Mouse (Mus musculus) testis, postnatal 14 days (tissue): ENCODE data around the gene Jak3.
"Not testable (repeated sequence)": the region's sequence is repeated elsewhere in the genome, so short reads cannot be mapped to it uniquely, and the experiment has no call there.

Experiments used
- DNase-seq: peaks from one replicate; pipeline ENCODE4 v3.0.0; 2021; ENCODE audit warnings: low spot score

Jak3 gene

GRCm38 (mm10) chr8:71723047-71723551 is 47.0 kb downstream of the Jak3 start:
- DNase-seq = no peak

GRCm38 (mm10) chr8:71724389-71724788 is 48.3 kb downstream of the Jak3 start:
- DNase-seq = no peak

DNA sequence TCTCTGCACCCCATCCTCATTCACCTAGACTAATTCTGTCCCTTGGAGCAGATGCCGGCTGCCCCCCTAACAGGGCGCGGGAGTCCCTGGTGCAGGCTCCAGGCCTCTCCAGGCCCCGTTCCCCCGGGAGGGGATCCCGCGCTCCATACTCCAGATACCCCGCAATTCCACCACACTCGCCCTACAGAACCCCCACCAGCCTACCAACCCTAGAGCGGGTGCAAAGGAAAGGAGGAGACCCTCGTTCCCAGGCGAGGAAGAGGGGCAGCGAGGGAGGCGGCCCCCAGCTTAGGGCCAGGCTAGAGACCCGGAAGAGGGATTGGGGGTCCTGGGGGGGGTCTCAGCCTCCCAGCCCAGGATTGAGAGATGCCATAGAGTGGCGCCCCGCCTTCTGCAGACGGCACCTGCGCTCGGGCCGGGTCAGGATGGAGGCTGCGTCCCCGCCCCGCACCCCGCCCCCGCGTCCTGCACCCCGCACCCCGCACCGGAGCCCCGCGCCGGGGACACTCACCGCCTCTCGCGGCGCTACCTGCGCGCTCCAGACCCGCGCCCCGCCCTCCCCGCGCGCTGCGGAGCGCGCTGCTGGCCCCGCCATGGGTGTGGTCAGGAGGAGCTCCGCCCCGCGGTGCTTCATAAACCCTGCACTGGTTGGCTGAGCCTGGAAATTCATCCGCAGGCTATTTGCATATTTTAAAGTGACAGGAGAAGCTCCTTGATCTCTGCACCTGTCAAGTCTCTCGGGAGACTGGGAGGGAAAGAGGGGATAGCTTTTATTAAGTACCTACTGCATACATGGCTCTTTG is 49.2 kb downstream of the Jak3 start, which contains the start of gene Fcho1:
TSS of gene Fcho1 (minus strand) at position 595 of the 803 bp plus-strand sequence.
- peak; percentile 80 for DNase-seq

- no peak for DNase-seq
Measured at GRCm38 (mm10) chr8:71728240-71728785, 52.2 kb downstream of the Jak3 start.

- DNase-seq = no peak
Measured at GRCm38 (mm10) chr8:71728826-71729620, 52.9 kb downstream of the Jak3 start.

GRCm38 (mm10) chr8:71731652-71732230 is 55.6 kb downstream of the Jak3 start:
- DNase-seq = no peak

GRCm38 (mm10) chr8:71738316-71738715 is 62.2 kb downstream of the Jak3 start:
- not testable (repeated sequence) for DNase-seq
